Mouse (Mus musculus) gastrocnemius, postnatal 4 days (tissue): ENCODE measurements at regions not wholly inside any gene's neighbourhood (a gene's known extent, or its start where the extent isn't known, plus 50 kb on each side); places are given as distances from the start of the nearest gene placed in this dataset.
A peak's percentile ranks its signal among the peaks of the same experiment; 100 is the strongest.

Experiments
- DNase-seq, 2 experiments: peaks; one replicate each; pipeline ENCODE4 v3.0.0; 2021 to 2022; ENCODE audit warnings: low spot score in 2 of 2, mixed read lengths in 2 of 2

DNA sequence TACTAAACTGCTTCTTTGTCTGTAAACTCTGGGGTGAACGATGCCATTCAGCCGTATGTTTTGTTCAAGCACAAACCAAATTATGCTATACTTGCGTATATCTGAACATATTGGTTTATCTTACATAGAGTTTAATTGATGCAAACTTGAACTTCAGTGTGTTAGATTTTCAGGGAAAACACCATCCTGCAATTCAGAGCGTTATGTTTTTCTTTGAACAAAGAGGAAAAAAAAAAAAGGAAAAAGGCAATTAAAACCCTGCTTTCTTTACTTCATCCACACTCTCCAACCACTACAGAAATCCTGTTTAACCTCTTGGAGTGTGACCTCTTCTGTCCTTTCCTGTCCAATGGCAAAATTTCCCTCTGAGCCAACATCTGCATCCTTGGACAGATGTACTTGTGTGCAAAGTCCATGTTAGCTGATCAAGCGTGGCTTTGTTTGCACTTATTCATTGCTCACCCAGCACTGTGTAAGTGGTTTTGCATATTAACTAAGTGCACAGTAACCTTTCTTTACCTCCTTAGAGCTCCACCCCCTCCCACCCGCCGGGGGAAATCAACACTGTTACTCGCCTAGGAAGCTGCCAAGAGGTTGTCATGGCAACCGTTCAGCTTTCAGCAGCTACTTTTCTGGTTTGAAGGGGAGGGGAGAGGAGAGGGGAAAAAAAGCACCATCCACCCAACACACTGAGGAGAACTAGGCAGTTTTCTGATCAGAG, 174.4 kb upstream of the Klf12 start:
- DNase-seq = peak; percentile 18 to 47

DNA sequence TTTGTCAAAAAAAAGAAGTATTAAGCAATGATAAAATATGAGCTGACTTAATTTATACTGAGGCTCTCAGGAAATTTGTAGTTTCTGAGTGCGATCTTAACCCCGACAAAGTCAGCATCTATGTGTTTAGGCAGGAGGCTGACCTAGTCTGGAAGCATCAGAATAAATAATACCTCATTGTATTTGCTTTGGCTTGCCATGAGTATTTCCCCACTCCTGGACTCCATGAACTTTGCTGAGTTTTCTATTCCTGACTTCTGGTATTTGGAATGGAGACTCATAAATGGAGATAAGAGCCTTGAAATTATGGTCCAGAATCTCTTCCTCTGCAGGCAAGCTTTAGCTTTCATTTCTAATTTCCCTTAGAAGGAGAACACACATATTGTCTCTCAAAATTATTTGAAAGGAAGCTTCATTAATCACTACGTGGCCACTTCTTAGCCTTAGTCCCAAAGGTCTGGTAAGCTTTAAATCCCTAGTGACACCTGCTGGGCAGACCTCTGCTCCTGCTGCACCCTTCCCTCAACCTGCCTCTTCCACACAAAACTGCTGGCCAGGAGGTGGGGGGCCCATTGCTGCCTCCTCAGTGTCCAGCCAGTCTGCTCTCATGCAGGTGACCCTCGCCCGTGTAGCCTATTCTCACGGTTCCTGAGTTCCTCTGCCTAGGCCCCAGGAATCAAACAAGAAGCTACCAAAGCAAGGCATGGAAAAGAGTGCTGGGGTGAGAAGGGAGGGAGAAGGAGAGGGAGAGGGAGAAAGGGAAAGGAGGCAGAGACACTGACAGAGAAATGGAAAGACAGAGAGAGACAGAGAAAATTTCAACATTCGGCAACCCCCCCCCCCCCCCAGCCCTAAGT, 173.6 kb upstream of the Klf12 start:
- DNase-seq = no peak

DNA sequence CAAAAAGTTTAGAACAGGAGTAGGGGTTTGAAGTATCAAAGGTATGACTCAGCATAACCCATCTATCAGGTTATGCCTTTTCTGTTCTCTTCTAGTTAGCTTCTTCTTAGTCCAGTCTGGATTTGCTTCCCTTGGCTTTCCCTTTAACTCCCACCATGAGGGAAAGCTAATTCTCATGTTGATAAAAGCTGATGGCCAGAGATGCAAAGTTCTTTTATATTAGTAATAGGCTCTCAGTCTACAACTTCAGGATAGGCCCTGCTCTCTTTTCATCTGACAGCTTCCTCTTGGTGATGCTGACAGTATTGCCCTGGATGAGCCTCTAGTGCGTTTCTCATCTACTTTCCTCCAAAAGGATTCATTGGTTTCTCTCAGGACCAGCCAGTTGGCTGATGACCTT, 161.7 kb upstream of the Klf12 start:
- DNase-seq = no peak

DNA sequence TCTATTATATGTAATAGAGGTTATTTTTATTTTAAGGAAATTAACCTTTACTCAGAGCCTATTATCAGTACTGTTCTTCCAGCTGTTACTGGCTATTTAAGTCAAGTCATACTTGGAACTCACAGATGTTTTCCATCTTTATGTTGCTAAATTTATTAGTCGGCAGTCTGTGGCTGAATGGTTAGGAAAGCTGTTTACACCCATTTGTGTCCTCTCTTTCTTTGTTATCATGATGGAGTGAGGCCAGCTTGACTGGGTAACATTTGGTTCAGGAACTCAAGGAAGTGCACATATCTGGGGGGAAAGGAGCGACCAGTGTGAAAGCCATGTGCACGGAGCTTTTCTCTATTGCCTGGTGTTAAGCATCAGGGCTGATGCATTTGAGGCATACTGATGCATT, 160.4 kb upstream of the Klf12 start:
- no peak for DNase-seq

DNA sequence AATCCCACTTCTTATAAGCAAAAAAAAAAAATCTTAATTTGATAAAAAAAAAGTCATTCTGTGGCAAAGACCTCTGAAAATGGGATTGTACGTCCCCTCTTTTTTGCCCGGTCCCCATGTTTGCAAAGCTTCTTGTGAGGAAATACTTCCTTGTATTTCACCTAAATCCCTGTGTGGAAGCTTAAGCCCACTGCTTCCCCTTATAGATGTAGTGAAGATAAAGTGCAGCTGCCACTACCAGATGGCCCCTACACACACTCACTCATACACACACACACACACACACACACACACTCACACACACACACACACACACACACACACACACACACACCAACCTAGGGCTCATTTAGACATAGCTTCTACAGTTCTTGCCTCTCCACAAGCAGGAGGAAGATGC, 159.6 kb upstream of the Klf12 start:
- no peak for DNase-seq

DNA sequence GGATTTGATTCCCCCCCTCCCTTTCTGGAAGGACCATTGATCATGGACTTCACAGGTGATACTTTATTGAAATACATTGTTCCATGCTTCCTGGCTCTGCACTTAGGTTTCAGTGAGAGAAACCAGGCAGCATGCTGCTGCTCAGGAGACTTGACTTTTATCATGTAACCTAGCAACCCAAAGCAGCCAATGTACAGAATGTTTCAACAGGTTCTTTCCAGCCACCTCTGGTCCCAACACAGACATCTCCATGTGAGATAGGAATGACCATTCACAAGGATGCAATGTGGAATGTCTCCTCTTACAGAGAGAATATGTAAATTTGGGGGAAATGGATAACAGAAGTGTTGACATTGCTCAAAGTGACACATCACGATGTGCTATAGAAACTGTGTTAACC, 153.1 kb upstream of the Klf12 start:
- no peak for DNase-seq

DNA sequence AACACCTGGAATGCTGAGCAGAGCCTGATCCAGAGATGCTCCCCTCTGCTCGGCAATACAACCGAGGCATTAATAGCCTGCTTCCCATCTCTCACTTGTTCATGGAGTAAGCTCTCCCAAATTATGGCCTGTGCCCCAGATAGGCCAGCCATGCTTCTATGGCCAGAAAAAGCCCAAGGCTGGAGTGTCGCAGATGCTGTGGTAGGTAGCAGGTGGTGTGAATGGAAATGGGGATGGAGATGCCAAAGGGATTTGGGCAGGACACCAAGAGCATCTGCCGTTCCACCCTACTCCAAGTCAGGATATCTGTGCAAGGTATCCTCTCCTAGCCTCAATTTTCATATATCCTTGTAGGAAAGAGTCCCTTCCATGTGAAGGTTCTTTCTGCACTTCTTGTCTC, 145.2 kb upstream of the Klf12 start:
- no peak for DNase-seq

DNA sequence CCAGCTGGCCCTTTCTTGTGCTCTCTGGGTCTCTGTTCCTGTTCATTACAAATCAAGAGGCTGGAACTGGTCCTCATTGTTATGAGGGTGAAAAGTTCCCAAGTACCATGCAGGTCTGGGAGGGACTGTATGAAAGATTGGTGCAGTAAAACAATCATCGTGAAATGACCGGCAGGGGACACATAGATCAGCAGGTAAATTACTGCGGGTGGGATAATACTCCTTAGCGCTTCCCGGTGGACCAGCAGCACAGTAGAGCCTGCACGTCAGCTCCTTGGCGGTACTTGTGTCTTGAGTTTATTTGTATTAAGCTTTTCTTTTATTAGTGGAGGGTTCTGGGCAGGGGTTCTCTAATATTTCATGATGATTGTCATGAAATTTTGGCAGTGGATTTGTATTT, 141.9 kb upstream of the Klf12 start:
- no peak for DNase-seq

DNA sequence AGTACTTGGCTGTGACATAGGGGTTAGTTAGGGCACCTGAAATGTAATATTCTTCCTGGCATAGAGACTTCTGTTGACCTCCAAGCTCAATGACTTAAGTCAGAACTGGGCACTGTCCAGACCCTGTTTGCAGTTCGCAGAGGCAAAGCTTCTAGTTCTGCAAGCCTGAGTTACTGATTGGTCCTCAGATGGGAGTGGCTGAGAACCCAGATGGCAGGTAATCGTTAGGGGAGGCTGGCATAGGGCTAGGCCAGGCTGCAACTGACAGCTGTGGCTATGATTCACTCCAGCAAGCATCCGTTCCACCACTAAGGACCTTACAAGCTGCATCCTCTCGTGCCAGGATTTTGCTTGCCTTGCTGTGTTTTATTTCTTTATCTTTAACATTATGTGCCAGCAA, 139.3 kb upstream of the Klf12 start:
- no peak for DNase-seq

DNA sequence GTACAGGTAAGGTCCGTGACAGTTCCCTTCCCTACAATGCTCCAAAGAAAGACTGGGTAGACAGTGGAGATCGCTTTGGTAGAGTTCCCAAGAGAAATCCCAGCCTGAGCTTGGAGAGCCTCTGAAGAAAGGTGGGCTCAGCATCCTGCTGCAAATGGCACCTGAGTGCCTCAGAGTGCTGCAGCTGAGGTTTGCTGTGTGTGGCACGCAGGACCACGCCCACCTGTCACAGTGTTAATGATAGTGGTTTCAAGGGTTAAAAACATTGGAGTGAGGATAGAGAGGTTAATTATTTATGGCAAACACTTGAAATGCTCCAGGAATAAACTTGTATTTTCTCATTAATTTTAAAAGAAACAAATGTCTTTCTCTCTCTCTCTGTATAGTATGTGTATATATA, 137.2 kb upstream of the Klf12 start:
- DNase-seq = no peak

DNA sequence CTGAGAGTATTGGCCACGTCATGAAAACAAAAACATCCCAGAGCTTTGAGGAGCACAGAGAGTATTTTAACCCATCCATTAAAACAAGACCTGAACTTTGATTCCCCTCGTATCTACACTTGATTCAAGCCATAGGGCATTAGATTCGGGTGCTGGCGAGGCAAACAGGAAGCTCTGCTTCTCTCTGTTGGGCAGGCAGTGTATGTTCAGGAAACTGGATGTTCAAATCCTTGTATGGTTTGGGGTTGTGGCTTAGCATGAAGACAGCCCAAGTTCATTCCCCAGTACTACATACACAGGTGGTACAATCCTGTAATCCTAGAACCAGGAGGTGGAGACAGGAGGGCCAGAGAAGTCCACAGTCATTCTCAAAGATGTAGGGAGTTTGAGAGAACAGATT, 130.6 kb upstream of the Klf12 start:
- DNase-seq = no peak

DNA sequence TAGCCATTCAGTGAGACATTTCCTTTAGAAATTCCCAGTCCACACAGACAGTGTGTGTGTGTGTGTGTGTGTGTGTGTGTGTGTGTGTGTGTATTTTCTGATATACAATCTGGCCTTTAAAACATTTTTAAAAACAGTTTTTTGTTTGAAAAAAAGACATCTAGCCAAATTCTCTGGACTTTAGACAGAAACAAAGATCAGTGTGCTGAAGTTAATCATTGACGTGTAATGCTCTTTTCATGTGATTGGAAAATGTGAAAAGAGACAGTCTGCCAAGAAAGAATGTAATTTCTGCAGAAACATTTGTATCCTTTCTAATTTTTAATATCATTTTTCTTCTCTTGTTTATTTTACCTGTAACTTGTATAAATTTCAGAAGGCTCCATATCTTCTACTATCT, 127.7 kb upstream of the Klf12 start:
- no peak for DNase-seq

DNA sequence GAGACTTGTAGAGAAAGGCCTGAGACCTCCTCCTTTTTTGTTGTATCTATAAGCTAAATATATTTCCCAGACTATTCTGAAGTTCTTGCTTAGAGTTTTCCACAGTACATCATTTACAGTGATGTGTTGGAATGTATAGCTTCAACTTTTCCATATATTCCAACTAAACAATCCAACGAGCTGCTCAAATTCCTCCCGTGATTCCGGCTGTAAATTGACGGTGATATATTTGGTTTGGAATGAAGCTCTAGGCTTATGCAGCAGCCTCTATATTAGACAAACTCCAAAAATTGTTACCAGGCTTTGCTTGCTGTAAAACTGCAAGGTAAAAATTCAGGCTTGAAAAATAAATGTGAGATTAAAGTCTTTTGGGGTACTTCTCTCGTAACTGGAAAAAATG, 112.7 kb upstream of the Klf12 start:
- DNase-seq = no peak

DNA sequence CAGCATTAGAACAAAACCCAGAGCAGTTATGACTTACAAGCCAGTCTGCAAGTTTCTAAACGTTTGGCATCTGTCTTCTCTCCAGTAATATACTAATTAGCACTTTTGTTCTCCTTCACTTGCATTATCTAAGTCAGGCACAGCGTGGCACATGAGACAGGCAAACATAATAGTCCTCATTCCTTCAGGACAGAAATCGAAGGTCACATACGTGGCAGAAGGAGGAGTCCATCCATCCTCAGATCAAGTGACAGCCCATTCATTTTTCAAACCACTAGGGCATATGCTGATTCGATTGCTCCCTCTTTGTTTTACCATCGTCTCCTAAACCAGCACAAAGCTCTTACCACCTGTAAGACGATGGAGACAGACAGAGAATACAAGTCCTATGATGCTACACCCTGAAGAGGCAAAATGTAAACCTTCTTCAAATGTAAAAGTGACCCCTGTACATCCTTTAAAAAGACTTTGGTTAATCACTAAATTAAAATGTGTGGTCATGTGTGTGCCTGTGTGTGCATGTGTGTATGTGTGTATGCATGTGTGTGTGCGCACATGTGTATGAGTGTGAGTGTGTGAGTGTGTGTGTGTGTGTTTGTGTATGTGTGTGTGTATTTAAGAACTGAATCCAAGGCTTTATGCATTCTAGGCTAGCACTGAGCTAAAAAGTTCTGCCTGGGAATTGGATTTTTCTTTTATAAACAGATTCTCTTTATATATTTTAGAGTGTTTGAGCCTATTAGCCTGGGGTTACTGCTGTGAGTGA, 90.9 kb upstream of the Klf12 start:
- DNase-seq = no peak

DNA sequence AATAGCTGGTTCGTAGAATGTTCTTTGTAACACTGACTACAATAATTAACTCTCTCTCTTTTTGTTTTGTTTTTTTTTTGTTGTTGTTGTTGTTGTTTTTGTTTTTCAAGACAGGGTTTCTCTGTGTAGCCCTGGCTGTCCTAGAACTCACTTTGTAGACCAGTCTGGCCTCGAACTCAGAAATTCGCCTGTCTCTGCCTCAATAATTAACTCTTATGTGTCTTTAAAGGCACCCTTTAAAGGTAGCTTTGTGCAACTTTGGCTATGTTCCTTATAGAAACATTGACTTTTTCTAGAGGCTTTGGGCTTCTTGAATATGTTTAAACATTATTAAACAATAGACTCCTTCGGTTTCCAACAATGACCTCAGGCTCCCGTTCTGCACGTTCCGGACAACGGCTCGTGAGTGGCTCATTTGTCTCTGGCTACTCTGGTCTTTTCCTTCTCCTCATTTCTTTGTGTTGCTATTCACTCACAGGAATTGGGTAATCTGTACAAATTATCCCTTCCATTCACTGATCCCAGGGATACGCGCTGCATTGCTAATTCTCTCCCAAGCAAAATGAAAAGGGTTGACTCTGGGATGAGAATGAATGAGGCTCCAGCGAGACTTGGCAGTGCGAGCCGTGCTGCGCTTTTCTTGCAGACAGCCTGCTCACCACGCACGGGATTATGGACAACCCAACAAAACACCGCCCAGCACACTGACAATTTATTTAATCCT, 90.2 kb upstream of the Klf12 start:
- DNase-seq = no peak

DNA sequence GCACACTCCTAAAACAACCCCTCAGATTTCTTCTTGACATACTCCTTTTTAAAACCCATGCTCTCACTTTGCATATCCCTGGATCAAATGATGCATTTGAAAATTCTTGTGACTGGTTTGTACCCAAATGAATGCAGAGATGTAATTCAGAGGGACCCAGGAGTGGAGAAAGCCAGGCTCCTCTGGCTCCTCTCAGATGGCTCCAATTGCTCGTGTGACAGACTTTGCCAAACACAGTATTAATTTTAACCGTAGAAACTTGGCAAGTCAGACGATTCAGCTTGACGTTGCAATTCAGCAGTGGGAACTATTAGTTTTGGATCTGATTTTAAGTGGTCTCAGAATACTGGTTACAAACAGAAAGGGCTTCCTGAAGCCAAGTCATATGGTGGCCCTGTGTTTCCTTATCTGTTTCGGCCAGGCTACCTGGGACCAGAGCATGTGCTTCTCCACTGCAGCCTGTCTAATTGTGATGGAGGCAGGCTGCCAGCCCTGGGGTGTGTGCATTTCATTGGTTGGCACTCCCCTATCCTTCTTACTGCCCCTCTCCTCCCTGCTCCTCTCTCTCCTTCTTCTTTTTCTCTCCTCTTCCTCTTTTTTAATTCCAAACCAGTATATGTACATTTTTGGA, 81.9 kb upstream of the Klf12 start:
- DNase-seq = no peak

DNA sequence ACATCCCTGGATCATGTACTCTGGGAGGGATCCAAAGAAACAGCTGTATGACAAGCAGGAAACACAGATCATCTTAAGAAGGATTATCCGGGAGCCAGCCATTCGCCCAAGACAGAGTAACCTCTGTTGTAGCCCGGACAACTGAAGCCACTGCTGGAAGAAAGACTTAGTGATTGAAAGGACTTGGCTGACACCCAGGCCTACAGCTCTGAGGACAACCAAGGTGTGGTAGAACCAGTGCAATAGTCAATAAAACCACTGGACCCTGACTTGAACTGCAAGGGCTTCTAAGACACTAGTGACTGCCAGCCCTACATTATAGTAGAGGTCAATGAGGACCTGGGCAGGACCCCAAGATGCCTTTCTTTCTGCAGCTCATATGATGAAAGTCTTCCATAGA, 78.3 kb upstream of the Klf12 start:
- no peak for DNase-seq

DNA sequence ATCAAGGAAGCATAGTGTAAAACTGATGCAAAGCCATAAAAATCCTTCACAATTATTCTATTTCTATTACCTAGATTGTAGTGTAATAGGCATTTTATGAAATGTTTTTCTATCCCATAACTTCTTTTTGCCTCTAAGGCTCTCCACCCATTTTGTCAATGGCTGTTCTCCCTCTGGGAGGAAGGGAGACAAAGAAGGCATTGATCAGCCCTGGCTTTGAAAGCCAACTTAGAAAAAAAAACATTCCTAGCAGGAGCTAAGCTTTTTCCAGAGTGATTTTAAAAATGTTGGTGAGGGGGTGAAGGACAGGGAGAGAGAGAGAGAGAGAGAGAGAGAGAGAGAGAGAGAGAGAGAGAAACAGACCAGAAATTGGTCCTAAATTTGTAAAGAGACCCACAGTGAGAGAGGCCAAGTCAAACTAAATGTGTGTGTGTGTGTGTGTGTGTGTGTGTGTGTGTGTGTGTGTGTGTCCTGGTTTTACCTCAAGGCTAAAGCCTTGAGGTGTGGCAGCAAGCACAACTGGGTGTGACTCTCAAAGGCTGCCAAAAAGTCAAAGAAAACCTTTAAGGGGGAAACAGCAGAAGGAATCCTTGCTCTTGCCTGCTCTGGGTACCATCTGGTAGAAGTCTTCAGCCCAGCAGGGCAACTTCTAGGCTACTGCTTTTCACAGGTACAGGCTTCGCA, 77.0 kb upstream of the Klf12 start:
- DNase-seq = no peak

DNA sequence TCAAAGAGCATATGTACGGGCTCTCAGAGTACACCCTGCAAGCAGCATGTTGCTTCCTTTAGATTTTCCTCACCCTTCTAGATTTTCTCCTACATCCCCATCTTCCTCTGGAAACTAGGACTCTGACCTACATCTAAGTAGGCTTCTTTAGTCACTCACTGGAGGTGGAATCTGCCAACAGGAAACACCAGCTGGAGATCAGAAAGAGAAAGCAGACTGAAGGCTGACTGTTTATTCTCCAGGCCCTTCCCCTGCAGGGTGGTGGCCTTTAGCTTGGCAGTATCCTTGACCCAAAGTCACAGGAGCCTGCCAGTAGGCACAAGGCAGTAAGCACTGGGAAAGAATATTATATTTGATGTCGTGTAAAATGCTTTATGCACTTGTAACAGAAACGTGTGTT, 75.4 kb upstream of the Klf12 start:
- DNase-seq = no peak

DNA sequence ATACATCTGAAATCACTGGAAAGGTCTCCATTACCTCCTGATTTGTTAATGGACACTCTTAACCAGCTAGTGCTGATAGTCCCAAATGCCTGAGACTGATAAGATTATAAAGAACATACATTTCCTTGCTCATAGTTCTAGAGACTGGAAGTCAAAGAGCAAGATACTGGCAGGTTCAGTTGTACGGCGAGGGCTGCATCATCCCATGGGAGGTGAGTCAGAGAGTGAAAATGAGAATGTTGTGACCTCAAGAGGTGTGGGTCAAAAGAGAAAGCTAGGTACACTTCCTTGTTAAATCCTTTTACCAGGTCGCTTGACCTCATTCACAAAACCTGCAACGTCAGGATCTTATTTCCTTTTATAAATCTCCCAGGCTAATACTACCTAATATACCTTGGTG, 72.7 kb upstream of the Klf12 start:
- no peak for DNase-seq
